Mouse (Mus musculus): ENCODE measurements around the gene Nrm. TPM values are rescaled to one million over a fixed set of nuclear protein-coding genes. Genes with fewer than 3 reads are reported as not detected.

Nrm gene
- polyA plus RNA-seq, 1 experiment from 2014 or later: 58.3 TPM

DNA sequence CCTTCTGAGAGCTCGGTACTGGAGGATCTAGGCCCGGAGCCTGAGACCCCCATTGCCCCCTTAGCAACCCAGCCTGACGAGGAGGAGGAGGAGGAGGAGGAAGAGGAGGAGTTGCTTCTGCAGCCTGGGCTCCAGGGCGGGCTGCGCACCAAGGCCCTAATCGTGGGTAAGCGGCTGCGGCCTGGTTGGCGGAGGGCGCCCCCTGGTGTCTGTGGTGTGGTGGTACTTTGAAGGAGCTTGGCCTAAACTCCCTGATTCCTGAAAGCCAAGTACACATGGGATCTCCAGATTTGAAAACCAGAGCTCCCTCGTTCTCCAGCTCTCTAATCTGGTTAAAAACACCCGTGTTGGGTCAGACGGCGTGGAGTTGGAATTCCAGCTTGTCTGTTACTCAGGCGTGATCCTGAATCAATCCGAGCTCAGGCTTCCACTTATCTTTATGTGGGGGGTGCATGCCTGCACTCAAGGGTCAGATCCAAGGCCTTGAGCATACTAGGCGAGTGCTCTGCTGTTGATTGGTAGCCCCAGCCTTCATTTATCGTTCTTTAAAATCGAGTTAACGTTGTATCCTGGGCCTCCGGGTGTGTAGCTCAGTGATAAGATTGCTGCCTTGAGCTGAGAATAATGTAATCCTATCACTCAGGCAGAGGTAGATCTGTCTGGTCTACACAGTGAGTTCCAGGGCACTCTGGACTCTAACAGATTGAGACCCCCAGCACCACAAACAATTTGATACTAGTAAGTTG is 12.8 kb downstream of the Nrm start:
- H3K4me1 ChIP-seq: peaks cover 45% of the 10 kb centered on the region
- H3K27me3 ChIP-seq (ENCODE audit: insufficient read depth, poor library complexity, severe bottlenecking): no peaks in the 10 kb centered on the region
- peak; percentile 93 for DNase-seq (ENCODE audit: low spot score)
- 24% methylated on average over 21 of the region's 21 CpGs for WGBS
- H3K4me3 ChIP-seq: peak overlapping the region; percentile 41
- H3K36me3 ChIP-seq: peaks cover 51% of the 10 kb centered on the region
- 0 out of 2 replicates have a peak overlapping the region, but pooled peaks have one; percentile 42 for H3K27ac ChIP-seq
- no peaks in the 10 kb centered on the region for H3K9me3 ChIP-seq

DNA sequence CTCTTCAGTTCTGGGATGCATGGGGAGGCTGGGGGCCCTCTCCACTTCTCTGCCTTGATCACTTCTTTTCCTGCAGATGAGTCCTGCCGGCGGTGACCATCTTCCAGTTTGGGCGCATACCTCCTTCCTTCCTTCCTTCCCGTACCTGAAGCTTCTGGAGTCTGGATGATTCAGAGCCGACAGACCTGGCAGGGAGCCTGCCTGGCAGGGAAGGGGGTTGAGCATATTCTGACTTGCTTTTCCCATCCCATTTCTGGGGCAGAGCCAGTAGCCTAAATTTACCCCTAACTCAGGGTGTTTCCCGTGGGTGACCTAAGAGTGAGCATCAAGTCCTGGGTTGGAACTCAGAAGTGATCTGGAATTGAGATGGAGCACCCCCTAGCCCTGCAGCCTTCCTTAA is 13.6 kb downstream of the Nrm start:
- Histone ChIP-seq H3K27me3 (ENCODE audit: insufficient read depth, poor library complexity, severe bottlenecking) (no peaks in the 10 kb centered on the region), H3K36me3 (peaks cover 51% of the 10 kb centered on the region), H3K4me3 (no peak overlapping the region; the same call in 1 of the 2 replicates), H3K9me3 (no peaks in the 10 kb centered on the region), H3K4me1 (peaks cover 37% of the 10 kb centered on the region), H3K27ac (no peak overlapping the region)
- 86% methylated on average over 6 of the region's 6 CpGs for WGBS
- DNase-seq (ENCODE audit: low spot score): no peak

DNA sequence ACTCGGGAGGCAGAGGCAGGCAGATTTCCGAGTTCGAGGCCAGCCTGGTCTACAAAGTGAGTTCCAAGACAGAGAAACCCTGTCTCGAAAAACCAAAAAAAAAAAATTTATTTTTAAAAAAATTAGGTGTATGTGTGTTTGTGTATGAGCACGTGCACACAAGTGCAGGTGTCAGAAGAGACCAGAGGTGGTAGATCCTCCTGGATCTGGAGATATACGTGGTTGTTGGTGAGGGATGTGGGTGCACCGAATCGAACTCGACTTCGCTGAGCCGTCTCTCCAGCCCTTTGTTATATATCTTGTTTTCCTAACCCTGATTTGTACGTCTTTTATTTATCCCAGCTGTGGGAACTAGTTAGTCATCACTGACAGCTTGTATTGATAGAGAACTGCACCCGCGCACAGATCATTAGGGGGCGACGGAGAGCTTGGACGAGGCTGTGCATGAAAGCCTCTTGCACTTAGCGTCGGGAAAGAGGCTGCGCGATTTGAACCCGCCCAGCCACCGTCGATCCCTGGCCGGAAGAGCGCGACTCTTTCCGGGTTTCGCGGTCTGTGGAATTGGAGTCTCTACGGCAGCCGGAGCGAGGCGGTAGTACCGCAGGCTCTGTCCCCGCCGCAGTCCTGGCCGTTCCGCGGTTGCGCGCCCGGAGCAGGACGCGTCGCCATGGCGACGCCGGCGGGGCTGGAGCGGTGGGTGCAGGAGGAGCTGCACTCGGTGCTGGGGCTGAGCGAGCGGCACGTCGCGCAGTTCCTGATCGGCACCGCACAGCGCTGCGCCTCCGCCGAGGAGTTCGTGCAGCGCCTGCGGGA is 18.3 kb downstream of the Nrm start, which contains the start of gene Dhx16:
Gene Dhx16, plus strand, starts transcription at position 575 of the 813 bp plus-strand sequence.
- WGBS: 6% methylated on average over 66 of the region's 66 CpGs
- Histone ChIP-seq H3K27ac (peak within 1 kb of the TSS; percentile 86), H3K27me3 (ENCODE audit: insufficient read depth, poor library complexity, severe bottlenecking) (no peaks in the 10 kb centered on the region), H3K9me3 (no peaks in the 10 kb centered on the region), H3K36me3 (peaks cover 47% of the 10 kb centered on the region), H3K4me1 (peaks cover 16% of the 10 kb centered on the region), H3K4me3 (peak within 1 kb of the TSS; percentile 99)
- peak; percentile 98 for DNase-seq (ENCODE audit: low spot score)

DNA sequence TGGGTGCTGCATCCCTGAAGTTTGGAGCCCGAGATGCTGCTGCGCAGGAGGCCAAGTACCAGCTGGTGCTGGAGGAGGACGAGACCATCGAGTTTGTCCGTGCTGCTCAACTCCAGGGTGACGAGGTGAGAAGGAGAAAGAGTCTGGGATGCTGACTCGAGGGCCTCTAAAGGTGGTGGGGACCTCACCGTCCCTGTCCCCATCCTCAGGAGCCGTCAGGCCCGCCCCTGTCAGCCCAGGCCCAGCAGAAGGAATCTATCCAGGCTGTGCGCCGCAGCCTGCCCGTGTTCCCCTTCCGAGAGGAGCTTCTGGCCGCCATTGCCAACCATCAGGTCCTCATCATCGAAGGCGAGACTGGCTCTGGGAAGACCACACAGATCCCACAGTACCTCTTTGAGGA is 21.8 kb downstream of the Nrm start:
- no peaks in the 10 kb centered on the region for H3K9me3 ChIP-seq
- peaks cover 65% of the 10 kb centered on the region for H3K36me3 ChIP-seq
- H3K4me1 ChIP-seq: peaks cover 12% of the 10 kb centered on the region
- no peak for DNase-seq (ENCODE audit: low spot score)
- H3K27me3 ChIP-seq (ENCODE audit: insufficient read depth, poor library complexity, severe bottlenecking): no peaks in the 10 kb centered on the region
- H3K27ac ChIP-seq: no peak overlapping the region
- WGBS: 92% methylated on average over 17 of the region's 17 CpGs
- H3K4me3 ChIP-seq: peak overlapping the region; percentile 12; the same call in 1 of the 2 replicates

DNA sequence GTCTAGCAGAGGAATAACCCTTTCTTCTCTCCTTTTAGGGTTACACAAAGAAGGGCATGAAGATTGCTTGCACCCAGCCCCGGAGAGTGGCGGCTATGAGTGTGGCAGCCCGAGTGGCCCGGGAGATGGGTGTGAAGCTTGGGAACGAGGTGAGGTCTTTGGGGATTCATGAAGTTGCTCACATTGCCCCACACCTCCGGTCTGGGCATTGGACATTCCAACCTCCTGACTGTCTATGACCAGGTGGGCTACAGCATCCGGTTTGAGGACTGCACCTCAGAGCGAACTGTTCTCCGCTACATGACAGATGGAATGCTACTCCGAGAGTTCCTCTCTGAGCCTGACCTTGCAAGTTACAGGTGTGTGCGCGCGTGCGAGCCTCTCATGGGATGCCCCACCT is 22.7 kb downstream of the Nrm start:
- H3K9me3 ChIP-seq: no peaks in the 10 kb centered on the region
- no peak overlapping the region for H3K27ac ChIP-seq
- no peak overlapping the region for H3K4me3 ChIP-seq
- H3K36me3 ChIP-seq: peaks cover 74% of the 10 kb centered on the region
- DNase-seq (ENCODE audit: low spot score): no peak
- 94% methylated on average over 14 of the region's 14 CpGs for WGBS
- no peaks in the 10 kb centered on the region for H3K27me3 ChIP-seq (ENCODE audit: insufficient read depth, poor library complexity, severe bottlenecking)
- peaks cover 12% of the 10 kb centered on the region for H3K4me1 ChIP-seq

DNA sequence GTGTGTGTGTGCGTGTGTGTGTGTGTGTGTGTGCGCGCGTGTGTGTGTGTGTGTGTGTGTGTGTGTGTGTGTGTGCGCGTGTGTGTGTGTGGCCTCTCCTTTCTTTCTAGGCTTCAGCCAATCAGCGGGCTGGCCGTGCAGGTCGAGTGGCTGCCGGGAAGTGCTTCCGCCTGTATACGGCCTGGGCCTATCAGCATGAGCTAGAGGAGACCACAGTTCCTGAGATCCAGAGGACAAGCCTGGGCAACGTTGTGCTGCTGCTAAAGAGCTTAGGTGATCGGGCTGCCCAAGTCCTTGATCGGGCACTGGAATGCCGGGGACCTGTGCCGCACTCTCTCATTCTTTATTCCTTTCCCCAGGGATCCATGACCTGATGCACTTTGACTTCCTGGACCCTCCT is 26.6 kb downstream of the Nrm start:
- Histone ChIP-seq H3K27me3 (ENCODE audit: insufficient read depth, poor library complexity, severe bottlenecking) (no peaks in the 10 kb centered on the region), H3K27ac (no peak overlapping the region), H3K9me3 (no peaks in the 10 kb centered on the region), H3K36me3 (peaks cover 99% of the 10 kb centered on the region), H3K4me3 (no peak overlapping the region), H3K4me1 (no peaks in the 10 kb centered on the region)
- 87% methylated on average over 14 of the region's 17 CpGs for WGBS
- no peak for DNase-seq (ENCODE audit: low spot score)

DNA sequence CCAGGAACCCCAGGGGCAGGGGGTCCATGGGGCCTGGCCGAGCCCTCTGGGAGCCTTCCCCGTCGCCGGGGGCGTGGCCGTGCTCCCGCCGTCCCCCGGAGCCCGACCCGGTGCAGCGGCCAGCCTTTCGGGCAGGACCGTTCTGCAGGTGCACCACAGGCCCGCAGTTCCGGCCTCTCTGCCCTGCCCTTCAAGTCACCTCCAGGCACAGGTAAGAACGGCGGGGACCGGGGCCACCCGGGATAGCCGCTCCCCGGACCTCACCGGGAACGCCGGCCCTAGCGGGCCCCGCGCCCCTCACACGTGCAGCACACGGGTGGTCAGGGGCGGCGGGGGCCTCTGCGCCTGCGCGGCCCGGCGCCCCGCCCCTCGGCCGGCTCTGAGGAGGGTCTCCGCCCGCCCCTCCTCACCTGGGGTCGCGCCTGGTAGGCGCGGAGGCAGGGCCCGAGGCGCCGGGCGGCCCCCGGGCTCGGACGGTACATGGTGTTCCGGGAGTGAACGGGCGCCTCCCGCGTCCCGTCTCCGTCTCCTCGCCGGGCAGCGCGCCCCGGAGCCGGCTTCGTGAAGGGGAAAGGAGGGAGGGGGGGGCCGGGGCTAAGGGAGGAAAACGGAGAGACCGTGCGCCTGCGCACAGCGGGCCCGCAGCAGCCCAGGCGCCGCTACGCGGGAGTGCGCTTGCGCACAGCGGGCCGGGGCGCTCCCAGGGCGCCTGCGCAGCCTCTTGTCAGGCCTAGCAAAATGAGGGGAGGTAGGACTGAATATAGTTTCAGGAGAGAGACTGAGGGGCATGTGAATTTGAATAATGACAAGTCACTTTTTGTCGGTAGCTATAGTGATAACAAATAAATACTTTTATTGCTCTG is 35.9 kb downstream of the Nrm start, which contains the start of gene 2310061I04Rik:
Gene 2310061I04Rik, minus strand, starts transcription at position 651 of the 863 bp plus-strand sequence.
- Histone ChIP-seq H3K36me3 (peaks cover 62% of the 10 kb centered on the region), H3K4me1 (peaks cover 18% of the 10 kb centered on the region), H3K27ac (peak within 1 kb of the TSS; percentile 98), H3K4me3 (peak within 1 kb of the TSS; percentile 75), H3K9me3 (no peaks in the 10 kb centered on the region), H3K27me3 (ENCODE audit: insufficient read depth, poor library complexity, severe bottlenecking) (no peaks in the 10 kb centered on the region)
- under 1% methylated on average over 67 of the region's 86 CpGs for WGBS
- DNase-seq (ENCODE audit: low spot score): peak; percentile 93

DNA sequence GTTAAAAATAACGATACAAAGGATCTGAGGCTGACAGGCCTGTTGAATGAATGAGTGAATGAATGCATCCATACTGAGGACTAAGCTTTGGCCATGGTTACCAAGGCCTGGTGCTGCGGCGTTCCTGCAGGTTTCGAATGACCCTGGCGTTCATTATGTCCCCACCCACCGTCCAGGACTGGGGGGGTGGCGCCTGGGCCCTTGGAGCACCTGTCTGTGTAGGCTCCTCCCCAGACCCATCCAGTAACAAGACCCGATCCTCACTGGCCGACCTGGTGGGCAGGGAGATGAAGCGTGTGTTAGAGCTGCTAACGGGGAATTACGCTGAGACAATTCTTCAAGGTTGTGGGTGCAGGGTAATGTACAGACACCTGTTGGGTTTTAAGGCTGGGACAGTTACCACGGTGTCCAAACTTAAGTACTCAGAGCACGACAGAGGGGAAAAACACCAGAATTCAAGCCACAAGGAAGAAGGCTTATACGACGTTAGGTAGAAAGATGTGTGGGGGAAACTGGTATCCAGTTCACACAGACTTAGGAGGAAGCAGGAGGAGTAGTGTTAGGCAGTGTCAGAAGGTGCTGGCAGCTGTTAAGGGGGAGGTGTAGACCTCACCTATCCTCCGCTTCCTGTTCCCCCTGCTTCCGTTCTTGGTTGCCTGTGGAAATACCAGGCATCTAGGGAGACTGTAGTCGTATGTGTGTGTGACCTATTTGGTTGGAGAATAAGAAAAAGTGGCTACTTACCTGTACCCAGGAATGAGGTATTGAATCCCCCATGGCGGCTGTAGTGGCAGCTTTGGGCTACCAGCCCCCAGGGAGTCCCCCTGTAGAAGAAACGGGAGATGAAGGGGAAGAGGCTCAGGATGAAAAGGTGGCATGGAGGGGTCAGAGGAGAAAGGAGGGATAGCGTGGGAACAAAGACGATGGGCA is 36.8 kb downstream of the Nrm start:
- H3K27me3 ChIP-seq (ENCODE audit: insufficient read depth, poor library complexity, severe bottlenecking): no peaks in the 10 kb centered on the region
- peaks cover 18% of the 10 kb centered on the region for H3K4me1 ChIP-seq
- peak overlapping the region; percentile 75 for H3K4me3 ChIP-seq
- H3K27ac ChIP-seq: peak overlapping the region; percentile 98
- peaks cover 57% of the 10 kb centered on the region for H3K36me3 ChIP-seq
- H3K9me3 ChIP-seq: no peaks in the 10 kb centered on the region
- DNase-seq (ENCODE audit: low spot score): peak; percentile 83
- WGBS: 40% methylated on average over 23 of the region's 23 CpGs

DNA sequence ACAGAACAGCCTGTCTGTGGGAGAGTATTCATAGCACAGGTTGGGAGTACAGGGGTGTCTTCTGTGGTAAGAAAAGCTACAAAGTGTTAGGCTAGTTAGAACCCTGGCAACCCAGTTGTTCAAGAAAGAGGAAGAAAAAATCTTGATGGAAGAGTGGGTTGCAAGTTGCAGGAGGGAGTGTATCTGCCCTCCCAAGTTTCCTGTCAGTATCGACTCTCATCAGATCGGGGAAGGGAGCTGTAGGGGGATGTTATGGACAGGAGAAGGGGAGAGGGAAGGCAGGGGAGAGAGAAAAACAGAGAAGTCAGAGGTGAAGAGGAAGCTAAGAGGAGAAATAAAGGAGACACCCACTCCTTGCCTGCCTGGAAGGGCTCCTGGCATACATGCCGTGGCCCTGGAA is 39.5 kb downstream of the Nrm start:
- no peaks in the 10 kb centered on the region for H3K27me3 ChIP-seq (ENCODE audit: insufficient read depth, poor library complexity, severe bottlenecking)
- H3K9me3 ChIP-seq: no peaks in the 10 kb centered on the region
- DNase-seq (ENCODE audit: low spot score): no peak
- H3K4me1 ChIP-seq: peaks cover 17% of the 10 kb centered on the region
- H3K36me3 ChIP-seq: peaks cover 57% of the 10 kb centered on the region
- no peak overlapping the region for H3K4me3 ChIP-seq
- H3K27ac ChIP-seq: no peak overlapping the region
- WGBS: 69% methylated on average over 3 of the region's 3 CpGs

DNA sequence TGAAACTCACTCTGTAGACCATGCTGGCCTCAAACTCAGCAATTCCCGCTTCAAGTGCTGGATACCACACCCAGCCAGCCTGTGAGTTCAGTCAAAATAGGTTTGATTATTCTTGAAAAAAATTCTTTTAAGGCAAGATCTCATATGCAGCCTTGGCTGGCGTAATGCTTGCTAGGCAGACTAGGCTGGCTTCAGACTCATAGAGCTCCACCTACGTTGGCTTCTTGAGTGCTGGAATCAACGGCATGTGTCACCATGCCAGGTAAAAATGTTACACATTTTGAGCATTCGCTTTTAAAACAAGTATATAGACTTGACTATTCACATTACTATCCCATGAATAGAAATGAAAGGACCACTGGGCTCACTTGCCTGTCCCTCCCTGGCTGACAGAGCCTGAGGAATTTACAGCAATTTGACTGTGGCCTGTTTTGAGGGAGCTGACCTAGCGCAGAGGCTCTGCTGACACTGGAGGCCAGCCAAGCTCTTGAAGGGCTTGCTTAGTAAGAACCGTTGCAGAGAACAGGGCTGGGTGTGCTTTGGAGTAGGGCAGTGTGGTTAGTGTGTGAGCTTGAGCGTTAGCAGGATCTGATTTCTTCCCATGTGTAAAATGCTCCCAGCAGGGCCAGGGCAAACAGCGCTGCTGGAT is 42.3 kb downstream of the Nrm start:
- Histone ChIP-seq H3K27ac (no peak overlapping the region), H3K27me3 (ENCODE audit: insufficient read depth, poor library complexity, severe bottlenecking) (no peaks in the 10 kb centered on the region), H3K36me3 (peaks cover 80% of the 10 kb centered on the region), H3K4me1 (peaks cover 3% of the 10 kb centered on the region; the same call in 1 of the 2 replicates), H3K4me3 (no peak overlapping the region), H3K9me3 (no peaks in the 10 kb centered on the region)
- no peak for DNase-seq (ENCODE audit: low spot score)
- WGBS: 85% methylated on average over 9 of the region's 9 CpGs

DNA sequence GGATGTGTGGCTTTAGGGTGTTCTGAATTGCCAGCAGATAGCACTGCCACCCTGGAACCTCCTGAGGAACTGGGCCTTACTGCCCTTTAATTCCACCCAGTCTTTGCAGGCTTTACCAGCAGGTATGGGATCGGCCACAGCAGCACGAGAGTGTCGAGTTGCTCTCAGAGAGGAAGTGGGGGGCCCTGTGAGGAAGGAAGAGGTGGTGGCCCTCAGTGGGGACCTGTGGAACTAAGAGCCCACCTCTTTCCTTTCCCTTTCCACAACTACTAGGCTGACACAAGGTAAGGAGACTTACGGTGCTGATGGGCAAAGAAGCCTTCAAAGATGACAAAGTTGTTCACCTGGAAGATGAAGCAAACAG is 42.9 kb downstream of the Nrm start:
- Histone ChIP-seq H3K27me3 (ENCODE audit: insufficient read depth, poor library complexity, severe bottlenecking) (no peaks in the 10 kb centered on the region), H3K4me3 (no peak overlapping the region), H3K27ac (no peak overlapping the region), H3K36me3 (peaks cover 80% of the 10 kb centered on the region), H3K4me1 (peaks cover 8% of the 10 kb centered on the region), H3K9me3 (no peaks in the 10 kb centered on the region)
- DNase-seq (ENCODE audit: low spot score): no peak
- 77% methylated on average over 4 of the region's 4 CpGs for WGBS

Measured in heart, embryonic 10.5 days (tissue).